Mouse (Mus musculus) layer of hippocampus, adult 2 months (tissue): ENCODE measurements around the gene Zfp446. TPM values are rescaled to one million over a fixed set of nuclear protein-coding genes. Genes with fewer than 3 reads are reported as not detected.
A peak's percentile ranks its signal among the peaks of the same experiment; 100 is the strongest.
"Not testable (repeated sequence)": the region's sequence is repeated elsewhere in the genome, so short reads cannot be mapped to it uniquely, and the experiment has no call there.

ENCODE experiments used
- DNase-seq, 2 experiments: peaks; one replicate each; pipeline ENCODE4 v3.0.0; 2022; ENCODE audit warnings: low spot score in 2 of 2
- H3K27ac ChIP-seq: fragments of 200-600 bp; 2 replicates; pipeline ENCODE4 v1.8.1; 2022
- H3K4me3 ChIP-seq: fragments of 200-600 bp; 2 replicates; pipeline ENCODE4 v1.8.1; 2022; ENCODE audit warnings: mild to moderate bottlenecking
- CTCF ChIP-seq: fragments of 200-600 bp; conservative IDR thresholded peaks from 2 replicates; pipeline ENCODE4 v1.8.1; 2022; ENCODE audit warnings: antibody characterized with exemption, mild to moderate bottlenecking, moderate library complexity
- long read RNA-seq, 2 experiments: library from polyadenylated mRNA; stranded (forward); transcript quantifications; one replicate each; pipeline ENCODE4 v2.0.0; 2021; ENCODE audit warnings: borderline mapping rate in 2 of 2
- total RNA-seq, 2 experiments: library from RNA; stranded (reverse); gene quantifications; 2 replicates each; pipeline ENCODE4 v1.2.3; 2021

Gene Zfp446
- 10 to 100 TPM in 1 of 2 experiments, 1 to 10 TPM in 1; 8.7 to 11.5 TPM for total RNA-seq
- long read RNA-seq, experiment 1, partial matches to known transcripts: 0 of 5 reads
- long read RNA-seq, experiment 1, other reads (novel, unspliced or antisense): 5 of 5 reads
- long read RNA-seq, experiment 2, full-length matches to known transcripts: 3 of 10 reads
- long read RNA-seq, experiment 2, partial matches to known transcripts: 0 of 10 reads
- long read RNA-seq, experiment 2, other reads (novel, unspliced or antisense): 7 of 10 reads

GRCm38 (mm10) chr7:12977682-12978389 is at the start of gene Zfp446:
Gene Zfp446 (plus strand): TSS chr7:12977848.
- H3K4me3 ChIP-seq: peak within 1 kb of the TSS; percentile 87
- TF ChIP-seq CTCF: no peak
- DNase-seq: peak; percentile 99
- H3K27ac ChIP-seq: peak within 1 kb of the TSS; percentile 98

GRCm38 (mm10) chr7:12933615-12934140 is 44.0 kb upstream of the Zfp446 start:
- Histone ChIP-seq H3K27ac (no peak overlapping the region), H3K4me3 (no peak overlapping the region)
- no peak for TF ChIP-seq CTCF
- no peak for DNase-seq

GRCm38 (mm10) chr7:12934808-12935207 is 42.8 kb upstream of the Zfp446 start:
- no peak for TF ChIP-seq CTCF
- DNase-seq: no peak
- Histone ChIP-seq H3K27ac (no peak overlapping the region), H3K4me3 (no peak overlapping the region)

GRCm38 (mm10) chr7:12937254-12937803 is 40.3 kb upstream of the Zfp446 start:
- not testable (repeated sequence) for DNase-seq, H3K4me3 ChIP-seq, H3K27ac ChIP-seq

GRCm38 (mm10) chr7:12940599-12940998 is 37.0 kb upstream of the Zfp446 start:
- no peak for TF ChIP-seq CTCF
- no peak overlapping the region for H3K4me3 ChIP-seq
- no peak overlapping the region for H3K27ac ChIP-seq
- no peak for DNase-seq

GRCm38 (mm10) chr7:12943488-12943887 is 34.2 kb upstream of the Zfp446 start:
- no peak for DNase-seq
- Histone ChIP-seq H3K4me3 (no peak overlapping the region), H3K27ac (no peak overlapping the region)
- peak; percentile 63 for TF ChIP-seq CTCF

- Histone ChIP-seq H3K27ac (peak overlapping the region; percentile 90), H3K4me3 (peak overlapping the region; percentile 75)
- peak; percentile 21; the same call in 1 of the 2 replicates for TF ChIP-seq CTCF
- DNase-seq: peak; percentile 94 to 98
These were observed 28.4 kb upstream of the Zfp446 start for GRCm38 (mm10) chr7:12949032-12949871.

- peak overlapping the region; percentile 75 for H3K4me3 ChIP-seq
- DNase-seq: no peak
- H3K27ac ChIP-seq: peak overlapping the region; percentile 90
- no peak for TF ChIP-seq CTCF
These were observed 27.8 kb upstream of the Zfp446 start for GRCm38 (mm10) chr7:12949872-12950229.

- TF ChIP-seq CTCF: peak; percentile 58
- Histone ChIP-seq H3K4me3 (no peak overlapping the region), H3K27ac (no peak overlapping the region)
- no peak for DNase-seq
These were observed 22.8 kb upstream of the Zfp446 start for GRCm38 (mm10) chr7:12954896-12955295.

- Histone ChIP-seq H3K27ac (no peak overlapping the region), H3K4me3 (no peak overlapping the region)
- no peak for DNase-seq
- no peak for TF ChIP-seq CTCF
These were observed 20.1 kb upstream of the Zfp446 start for GRCm38 (mm10) chr7:12957511-12957910.

GRCm38 (mm10) chr7:12958948-12959347 is 18.7 kb upstream of the Zfp446 start:
- Histone ChIP-seq H3K27ac (no peak overlapping the region), H3K4me3 (no peak overlapping the region)
- no peak for TF ChIP-seq CTCF
- DNase-seq: no peak

GRCm38 (mm10) chr7:12959718-12960117 is 17.9 kb upstream of the Zfp446 start:
- TF ChIP-seq CTCF: no peak
- Histone ChIP-seq H3K4me3 (no peak overlapping the region), H3K27ac (no peak overlapping the region)
- DNase-seq: no peak

GRCm38 (mm10) chr7:12961511-12962141 is 16.0 kb upstream of the Zfp446 start:
- H3K27ac ChIP-seq: peak overlapping the region; percentile 86
- no peak for TF ChIP-seq CTCF
- H3K4me3 ChIP-seq: peak overlapping the region; percentile 62
- peak in 1 of 2 experiments; percentile 44 for DNase-seq
